Comparison of ENCODE assay signal across 8 mouse cellular contexts in the genomic region with DNA sequence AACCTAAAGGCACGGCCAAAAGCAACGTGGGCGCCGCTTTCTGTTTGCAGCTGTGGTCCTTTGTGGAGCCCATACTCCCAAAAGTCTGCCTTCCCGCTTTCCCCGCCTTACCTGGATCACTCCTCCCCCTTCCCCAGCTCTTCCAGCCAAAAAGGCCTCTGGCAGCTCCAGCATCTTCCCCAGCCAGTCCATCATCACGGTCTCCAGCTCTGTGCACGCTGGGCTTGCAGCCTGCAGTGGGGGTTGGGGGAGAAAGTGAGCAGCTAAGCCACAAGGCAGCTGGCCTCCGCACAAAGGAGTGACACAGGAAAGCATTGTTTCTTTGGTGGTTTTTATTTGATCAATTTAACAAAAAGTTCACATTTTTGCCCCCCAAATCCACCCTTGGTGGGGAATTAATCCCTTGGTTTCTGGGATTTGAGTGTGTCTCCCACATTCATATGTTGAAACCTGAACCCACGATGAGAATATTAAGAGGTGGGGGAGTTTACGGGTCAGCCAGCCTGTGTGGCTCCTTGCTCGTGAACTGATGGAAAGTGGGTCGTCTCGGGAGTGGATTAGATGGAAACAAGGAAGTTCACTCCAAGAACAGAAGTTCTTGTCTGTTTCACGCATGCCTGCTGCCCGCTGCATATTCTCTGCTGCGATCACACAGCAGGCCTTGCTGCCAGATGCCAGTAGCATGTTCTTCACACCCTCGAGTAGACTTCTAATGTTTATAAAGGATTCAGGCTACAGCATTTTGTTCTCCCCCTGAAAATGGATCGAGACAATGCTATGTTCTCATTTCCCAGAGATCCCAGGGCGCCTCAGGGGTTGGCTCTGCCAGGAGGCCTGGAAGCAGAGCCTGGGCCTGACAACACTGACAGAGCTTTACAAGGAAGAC. TPM values are rescaled to one million over a fixed set of nuclear protein-coding genes. Genes with fewer than 3 reads are reported as not detected.
DNase-seq lines count a peak whose midpoint lies in the region; ATAC-seq and TF ChIP-seq lines count a peak whose summit lies in the region.

No protein-coding gene starts in this region.

- H3K9me3 ChIP-seq in kidney, postnatal 0 days (replicated peaks; ENCODE audit: low read length), result no peaks in the 10 kb centered on the region
- no peaks in the 10 kb centered on the region for H3K9me3 ChIP-seq in embryonic facial prominence, embryonic 10.5 days
- no peaks in the 10 kb centered on the region for H3K9me3 ChIP-seq in intestine, embryonic 15.5 days

- no peak for TF ChIP-seq CTCF in kidney, postnatal 0 days (IDR thresholded peaks at IDR 0.05; ENCODE audit: low read depth)

- H3K9ac ChIP-seq in kidney, postnatal 0 days (ENCODE audit: low read depth, low read length), result no peak overlapping the region
- H3K9ac ChIP-seq in intestine, embryonic 15.5 days, result no peak overlapping the region

- no peaks in the 10 kb centered on the region for H3K36me3 ChIP-seq in kidney, postnatal 0 days (ENCODE audit: insufficient read depth, low read length)
- no peaks in the 10 kb centered on the region for H3K36me3 ChIP-seq in embryonic facial prominence, embryonic 10.5 days (replicated peaks)
- H3K36me3 ChIP-seq in intestine, embryonic 15.5 days, result no peaks in the 10 kb centered on the region

- peaks cover 20% of the 10 kb centered on the region for H3K4me1 ChIP-seq in kidney, postnatal 0 days (replicated peaks; ENCODE audit: insufficient read depth, low read length)
- H3K4me1 ChIP-seq in embryonic facial prominence, embryonic 10.5 days, result peaks cover 62% of the 10 kb centered on the region
- peaks cover 24% of the 10 kb centered on the region for H3K4me1 ChIP-seq in intestine, embryonic 15.5 days (replicated peaks)

- H3K27ac ChIP-seq in kidney, postnatal 0 days, result no peak overlapping the region; the same call in 1 of the 2 replicates
- peak overlapping the region; percentile 91 for H3K27ac ChIP-seq in embryonic facial prominence, embryonic 10.5 days (replicated peaks)
- peak overlapping the region; percentile 71 for H3K27ac ChIP-seq in intestine, embryonic 15.5 days

- DNase-seq in kidney, postnatal 0 days (ENCODE audit: low spot score), result peak; percentile 62
- no peak for DNase-seq in kidney, adult 8-10 months
- DNase-seq in embryonic facial prominence, embryonic 10.5 days (ENCODE audit: low spot score), result peak; percentile 60
- peak; percentile 96 for DNase-seq in heart, adult 11 months
- DNase-seq in skeletal muscle tissue, adult 2 months (ENCODE audit: low read depth, low spot score), result peak; percentile 61
- no peak for DNase-seq in T-cell, adult 2 months (ENCODE audit: low spot score)
- no peak for DNase-seq in cerebellum, adult 11 months

- ATAC-seq in kidney, postnatal 0 days (replicated peaks; ENCODE audit: low FRiP score, low read depth), result no peak
- peak; percentile 65 for ATAC-seq in intestine, embryonic 15.5 days

- no peaks in the 10 kb centered on the region for H3K27me3 ChIP-seq in kidney, postnatal 0 days (ENCODE audit: insufficient read depth, low read length)
- 0 out of 2 replicates have a peak, but pooled peaks cover 4% of the 10 kb centered on the region for H3K27me3 ChIP-seq in embryonic facial prominence, embryonic 10.5 days (replicated peaks; ENCODE audit: low read depth, poor library complexity, severe bottlenecking)
- H3K27me3 ChIP-seq in intestine, embryonic 15.5 days (replicated peaks), result no peaks in the 10 kb centered on the region

- 42% methylated on average over 20 of the region's 20 CpGs for WGBS in kidney, postnatal 0 days
- WGBS in embryonic facial prominence, embryonic 10.5 days, result 49% methylated on average over 20 of the region's 20 CpGs
- WGBS in intestine, embryonic 15.5 days, result 55% methylated on average over 20 of the region's 20 CpGs

- no peak overlapping the region for H3K4me3 ChIP-seq in kidney, postnatal 0 days (replicated peaks; ENCODE audit: low read depth, low read length)
- H3K4me3 ChIP-seq in embryonic facial prominence, embryonic 10.5 days, result peak overlapping the region; percentile 18; the same call in 1 of the 2 replicates
- no peak overlapping the region for H3K4me3 ChIP-seq in intestine, embryonic 15.5 days (replicated peaks)

- no peak overlapping the region for H3K4me2 ChIP-seq in kidney, postnatal 0 days (ENCODE audit: low read length)
- H3K4me2 ChIP-seq in intestine, embryonic 15.5 days (replicated peaks), result no peak overlapping the region

RNA-seq across cellular contexts. Expression of a gene that starts 24.7 kb away (rescaled TPM):
- polyA plus RNA-seq in kidney, postnatal 0 days (2015; fragmentation: Nextera tagmentation; extraction: Ambion mirVana), result 14.2 and 17.4 TPM in 2 replicates
- 6.9 and 8.8 TPM in 2 replicates for polyA plus RNA-seq in embryonic facial prominence, embryonic 10.5 days (2016; fragmentation: Nextera tagmentation; extraction: Ambion mirVana)
- 46.3 and 52.2 TPM in 2 replicates for polyA plus RNA-seq in intestine, embryonic 15.5 days (2015; fragmentation: Nextera tagmentation; extraction: Ambion mirVana)

Comparison
In these comparisons a context has a peak if more than half of its experiments do, and no peak if none do; other contexts are left out.
1. DNase-seq: peak in kidney, postnatal 0 days (single experiment), embryonic facial prominence, embryonic 10.5 days (single experiment), heart, adult 11 months (single experiment) and skeletal muscle tissue, adult 2 months (single experiment); none in kidney, adult 8-10 months (0 of 2), T-cell, adult 2 months (single experiment) and cerebellum, adult 11 months (single experiment).